Mouse (Mus musculus): ENCODE results near the gene Znrd1as. TPM values are rescaled to one million over a fixed set of nuclear protein-coding genes. Genes with fewer than 3 reads are reported as not detected.

The Znrd1as gene
- total and polyA plus RNA-seq, 3 experiments: 1.8 to 2.8 TPM; not detected in 1

DNA sequence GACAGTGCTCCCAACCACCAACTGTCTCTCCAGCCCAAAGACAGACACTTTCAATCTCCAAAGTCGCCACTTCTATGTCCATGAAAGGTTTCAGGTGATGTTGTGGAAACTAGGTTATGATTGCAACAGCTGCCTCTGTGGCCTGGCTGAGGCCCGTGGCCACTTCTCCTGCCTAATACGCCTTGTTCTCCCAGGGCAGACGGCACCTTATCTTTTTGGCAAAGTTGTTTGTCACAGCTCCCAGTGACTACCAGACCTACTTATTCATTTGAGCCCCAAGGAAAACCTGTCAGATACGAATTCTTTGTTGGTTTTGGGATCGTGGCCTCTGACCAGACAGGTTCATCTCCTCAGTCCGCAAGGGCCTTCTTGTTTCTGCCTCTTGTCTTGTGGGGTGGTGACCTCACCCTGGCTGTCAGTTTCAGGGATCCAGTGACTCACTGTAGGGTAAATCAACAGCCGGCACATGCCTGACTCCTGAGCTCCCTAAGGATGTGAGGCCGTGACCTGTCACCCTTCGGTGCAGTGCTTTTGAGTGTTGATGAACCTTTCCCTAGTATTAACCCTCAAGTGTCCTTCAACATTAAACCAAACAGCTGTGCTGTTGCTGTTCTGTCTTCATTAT, 30.8 kb upstream of the Znrd1as start:
- TF ChIP-seq MYC (IDR thresholded peaks at IDR 0.05; ENCODE audit: low read depth, low read length): no peak
- TF ChIP-seq RCOR1 (IDR thresholded peaks at IDR 0.05; ENCODE audit: low read depth, low read length): no peak
- TF ChIP-seq KAT2A (conservative IDR thresholded peaks at IDR 0.05; ENCODE audit: low read depth, low read length): no peak
- no peak for TF ChIP-seq MAFK (IDR thresholded peaks at IDR 0.05; ENCODE audit: borderline replicate concordance, low read depth, low read length)
- no peak for TF ChIP-seq USF1 (IDR thresholded peaks at IDR 0.05; ENCODE audit: low read depth, low read length)
- TF ChIP-seq RAD21 (IDR thresholded peaks at IDR 0.05; ENCODE audit: low read depth, low read length): no peak
- no peak for TF ChIP-seq TBP (IDR thresholded peaks at IDR 0.05; ENCODE audit: low read depth, low read length)
- no peak for TF ChIP-seq CHD1 (IDR thresholded peaks at IDR 0.05; ENCODE audit: low read depth, low read length)
- no peak for TF ChIP-seq JUND (IDR thresholded peaks at IDR 0.05; ENCODE audit: low read depth, low read length)
- no peak for TF ChIP-seq NELFE (IDR thresholded peaks at IDR 0.05; ENCODE audit: low read depth, low read length)
- no peak for TF ChIP-seq ZKSCAN1 (IDR thresholded peaks at IDR 0.05; ENCODE audit: low read depth, low read length)
- no peak for TF ChIP-seq HCFC1 (IDR thresholded peaks at IDR 0.05; ENCODE audit: low read depth, low read length)
- no peak for TF ChIP-seq MXI1 (IDR thresholded peaks at IDR 0.05; ENCODE audit: low read depth, low read length)
- DNase-seq (ENCODE audit: low read depth, low spot score): no peak
- Histone ChIP-seq H3K27me3 (ENCODE audit: control insufficient read depth in 1 of 2, insufficient read depth in 2 of 2, low read length in 2 of 2) (peaks cover 2 to 6% of the 10 kb centered on the region in 2 experiments), H3K9ac (ENCODE audit: control insufficient read depth, low read depth, low read length, poor library complexity, severe bottlenecking) (no peak overlapping the region), H3K4me3 (ENCODE audit: control insufficient read depth in 1 of 2, insufficient read depth in 1 of 2, low read depth in 2 of 2, low read length in 2 of 2) (no peak overlapping the region), H3K27ac (ENCODE audit: control insufficient read depth, low read depth, low read length) (no peak overlapping the region), H3K9me3 (replicated peaks; ENCODE audit: insufficient read depth, low read length) (no peaks in the 10 kb centered on the region), H3K4me1 (ENCODE audit: control insufficient read depth in 1 of 2, insufficient read depth in 2 of 2, low read length in 2 of 2) (0 out of 4 replicates have a peak, but pooled peaks cover 0 to 4% of the 10 kb centered on the region in 2 experiments), H3K79me2 (ENCODE audit: control insufficient read depth, insufficient read depth, low read length, poor library complexity) (no peaks in the 10 kb centered on the region), H3K36me3 (ENCODE audit: control insufficient read depth in 1 of 2, insufficient read depth in 2 of 2, low read length in 2 of 2) (no peaks in the 10 kb centered on the region)

- DNase-seq (ENCODE audit: low read depth, low spot score): no peak
- Histone ChIP-seq H3K9ac (ENCODE audit: control insufficient read depth, low read depth, low read length, poor library complexity, severe bottlenecking) (no peak overlapping the region), H3K27ac (ENCODE audit: control insufficient read depth, low read depth, low read length) (no peak overlapping the region), H3K36me3 (ENCODE audit: control insufficient read depth in 1 of 2, insufficient read depth in 2 of 2, low read length in 2 of 2) (no peaks in the 10 kb centered on the region), H3K4me1 (ENCODE audit: control insufficient read depth in 1 of 2, insufficient read depth in 2 of 2, low read length in 2 of 2) (0 out of 4 replicates have a peak, but pooled peaks cover 0 to 4% of the 10 kb centered on the region in 2 experiments), H3K9me3 (replicated peaks; ENCODE audit: insufficient read depth, low read length) (no peaks in the 10 kb centered on the region), H3K27me3 (ENCODE audit: control insufficient read depth in 1 of 2, insufficient read depth in 2 of 2, low read length in 2 of 2) (peaks cover 0 to 5% of the 10 kb centered on the region in 2 experiments; a peak in 3 of 4 replicates), H3K4me3 (ENCODE audit: control insufficient read depth in 1 of 2, insufficient read depth in 1 of 2, low read depth in 2 of 2, low read length in 2 of 2) (no peak overlapping the region), H3K79me2 (ENCODE audit: control insufficient read depth, insufficient read depth, low read length, poor library complexity) (no peaks in the 10 kb centered on the region)
- TF ChIP-seq ZC3H11A (IDR thresholded peaks at IDR 0.05; ENCODE audit: low read depth, low read length): no peak
- no peak for TF ChIP-seq MAFK (IDR thresholded peaks at IDR 0.05; ENCODE audit: borderline replicate concordance, low read depth, low read length)
- no peak for TF ChIP-seq MEF2A (IDR thresholded peaks at IDR 0.05; ENCODE audit: extremely low read depth, insufficient replicate concordance, low read depth, low read length, poor library complexity, severe bottlenecking)
- no peak for TF ChIP-seq ZKSCAN1 (IDR thresholded peaks at IDR 0.05; ENCODE audit: low read depth, low read length)
- no peak for TF ChIP-seq RAD21 (IDR thresholded peaks at IDR 0.05; ENCODE audit: low read depth, low read length)
- TF ChIP-seq BHLHE40 (IDR thresholded peaks at IDR 0.05; ENCODE audit: borderline replicate concordance, low read depth, low read length): no peak
- no peak for TF ChIP-seq POLR2AphosphoS5 (IDR thresholded peaks at IDR 0.05; ENCODE audit: borderline replicate concordance, low read depth, low read length)
- no peak for TF ChIP-seq KAT2A (conservative IDR thresholded peaks at IDR 0.05; ENCODE audit: low read depth, low read length)
- no peak for TF ChIP-seq MAZ (IDR thresholded peaks at IDR 0.05; ENCODE audit: low read depth, low read length)
- no peak for TF ChIP-seq MAX (IDR thresholded peaks at IDR 0.05; ENCODE audit: low read length)
- TF ChIP-seq MYC (IDR thresholded peaks at IDR 0.05; ENCODE audit: low read depth, low read length): no peak
- TF ChIP-seq NELFE (IDR thresholded peaks at IDR 0.05; ENCODE audit: low read depth, low read length): no peak
Observed at GRCm38 (mm10) chr17:36929236-36929932, 29.0 kb upstream of the Znrd1as start.

Data from MEL (cell line).